Mouse (Mus musculus) layer of hippocampus, adult 18-20 months (tissue): ENCODE results near the gene Ergic1. TPM values are rescaled to one million over a fixed set of nuclear protein-coding genes. Genes with fewer than 3 reads are reported as not detected.

Source experiments
- DNase-seq, 2 experiments: peaks; one replicate each; pipeline ENCODE4 v3.0.0; 2022; ENCODE audit warnings: low spot score in 2 of 2
- long read RNA-seq: library from polyadenylated mRNA; stranded (forward); transcript quantifications from one replicate; pipeline ENCODE4 v2.0.0, GENCODE M21; 2021
- total RNA-seq, 2 experiments: library from RNA; stranded (reverse); gene quantifications; 2 replicates each; pipeline ENCODE4 v1.2.3; 2021

The Ergic1 gene
- 100 to 1,000 TPM; 120 to 129 TPM for total RNA-seq
- long read RNA-seq, transcript Ergic1-206 (10 exons, 2,754 nt) = major isoform, 31 of 44 reads
- long read RNA-seq, partial matches to known transcripts = 0 of 44 reads
- long read RNA-seq, other reads (novel, unspliced or antisense) = 13 of 44 reads

DNA sequence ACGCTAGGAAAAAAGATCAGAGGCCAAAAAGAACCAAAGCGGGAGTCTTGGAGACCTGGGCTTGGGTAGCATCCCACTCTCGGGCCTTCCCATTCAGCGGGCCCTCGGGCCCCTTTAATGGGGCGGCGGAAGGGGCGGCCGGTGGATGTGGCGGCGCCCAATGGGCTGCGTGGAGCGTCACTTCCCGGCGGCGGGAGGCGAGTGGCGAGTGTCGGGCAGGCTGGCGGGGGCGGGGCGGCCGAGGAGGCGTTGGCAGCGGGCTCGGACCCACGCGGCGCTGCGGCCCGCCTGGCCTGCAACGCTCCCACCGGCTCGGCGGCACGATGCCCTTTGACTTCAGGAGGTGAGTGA lies at the start of gene Ergic1:
Gene Ergic1 (plus strand): TSS at position 200 of the 351 bp plus-strand sequence.
- peak; percentile 88 to 91 for DNase-seq

DNA sequence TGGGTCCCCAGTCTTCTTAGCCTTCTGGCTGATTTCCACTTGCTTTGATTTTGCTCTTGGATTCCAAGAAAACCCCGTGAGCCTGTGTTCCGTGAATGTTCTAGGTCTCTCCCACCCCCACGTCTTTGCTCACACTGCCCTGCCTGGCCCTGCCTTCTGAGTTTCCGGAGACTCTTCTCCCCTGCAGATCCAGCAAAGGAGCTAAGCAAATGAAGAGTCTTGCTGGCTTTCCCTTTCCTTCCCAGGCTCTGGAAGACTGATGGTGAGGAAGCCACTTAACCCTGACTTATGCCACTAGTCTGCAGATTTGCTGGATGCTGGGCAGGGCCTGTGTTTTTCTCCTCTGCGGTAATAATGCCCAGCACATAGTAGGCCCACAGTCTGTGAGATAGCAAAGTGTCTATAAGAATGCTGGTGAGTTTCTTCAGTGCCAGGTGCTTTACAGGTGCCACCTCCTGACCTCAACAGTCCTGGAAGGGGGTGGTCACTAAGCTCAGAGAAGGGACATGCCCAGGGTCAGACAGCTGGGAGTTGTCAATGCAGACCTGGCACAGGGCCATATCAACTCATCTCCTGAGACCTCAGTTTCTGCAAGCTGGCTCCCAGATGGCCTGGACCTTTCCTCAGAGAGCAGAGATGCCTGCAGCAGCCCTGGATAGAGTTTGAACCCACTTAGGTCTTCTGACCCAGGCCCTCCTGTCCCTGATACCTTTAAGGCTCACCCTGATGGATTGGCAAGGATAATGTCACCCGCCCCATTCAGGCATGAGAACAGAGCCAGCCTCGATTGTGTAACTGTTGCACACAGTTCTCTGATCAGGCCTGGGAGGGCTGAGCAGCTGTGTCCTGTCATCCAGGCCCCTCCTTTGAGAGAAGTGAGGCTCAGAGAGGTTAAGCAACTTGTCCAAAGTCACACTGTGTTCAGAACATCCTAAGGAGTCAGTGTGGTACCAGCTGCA lies 49.2 kb upstream of the Ergic1 start:
- no peak for DNase-seq

DNA sequence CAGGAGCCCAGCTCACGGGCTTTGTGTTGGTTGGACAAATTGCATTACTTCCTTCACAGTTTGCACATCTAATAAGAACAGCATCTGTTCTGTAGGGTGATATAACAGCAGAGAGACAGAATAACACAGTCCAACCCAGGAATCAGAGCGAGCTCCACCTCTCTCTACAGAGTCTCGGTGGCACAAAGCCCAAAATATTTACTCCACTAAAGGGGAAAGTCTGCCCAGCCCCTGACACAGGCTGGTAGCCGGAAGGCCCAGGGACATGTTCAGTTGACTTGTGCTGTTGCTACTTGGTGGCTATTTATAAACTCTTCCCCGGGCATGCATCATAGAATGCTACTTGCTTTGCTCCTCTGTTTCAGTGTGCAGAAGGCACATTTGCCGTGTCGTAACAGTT lies 48.3 kb upstream of the Ergic1 start:
- DNase-seq = peak in 1 of 2 experiments; percentile 40

DNA sequence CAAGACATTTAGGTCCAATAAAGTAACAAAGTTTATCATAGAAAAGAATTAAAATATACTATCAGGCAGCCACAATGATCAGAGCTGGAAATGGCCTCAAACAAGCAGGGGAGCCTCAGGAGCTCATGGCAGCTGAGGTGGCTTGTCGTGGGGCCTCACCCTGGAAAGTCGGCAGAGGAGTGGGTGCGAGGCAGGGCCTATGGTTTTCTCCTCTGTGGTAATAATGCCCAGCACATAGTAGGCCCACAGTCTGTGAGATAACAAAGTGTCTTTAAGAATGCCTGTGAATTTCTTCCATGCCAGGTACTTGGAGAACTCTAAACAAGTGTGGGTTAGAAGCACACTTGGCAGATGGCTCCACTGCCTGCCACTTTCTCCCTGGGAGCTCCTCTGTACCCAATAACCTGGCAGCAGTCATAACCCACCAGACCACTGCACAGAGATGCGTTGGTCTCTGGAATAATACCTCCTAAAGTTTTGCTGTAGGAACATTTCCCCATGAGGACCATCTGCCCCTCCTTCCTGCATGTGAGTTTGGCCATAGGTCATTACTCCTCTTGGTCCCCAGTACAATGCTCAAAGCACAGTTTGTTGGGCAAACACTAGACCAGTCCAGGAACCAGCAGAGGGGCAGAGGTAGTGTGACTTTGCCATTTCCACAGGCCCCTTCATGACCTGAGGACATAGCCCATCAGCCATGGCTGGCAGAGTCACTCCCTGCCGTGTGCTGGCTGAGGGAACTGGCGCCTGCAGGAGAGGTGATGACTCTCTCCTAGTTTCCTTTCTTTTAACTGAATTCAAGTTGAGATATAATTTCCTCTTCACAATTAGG lies 47.6 kb upstream of the Ergic1 start:
- no peak for DNase-seq

DNA sequence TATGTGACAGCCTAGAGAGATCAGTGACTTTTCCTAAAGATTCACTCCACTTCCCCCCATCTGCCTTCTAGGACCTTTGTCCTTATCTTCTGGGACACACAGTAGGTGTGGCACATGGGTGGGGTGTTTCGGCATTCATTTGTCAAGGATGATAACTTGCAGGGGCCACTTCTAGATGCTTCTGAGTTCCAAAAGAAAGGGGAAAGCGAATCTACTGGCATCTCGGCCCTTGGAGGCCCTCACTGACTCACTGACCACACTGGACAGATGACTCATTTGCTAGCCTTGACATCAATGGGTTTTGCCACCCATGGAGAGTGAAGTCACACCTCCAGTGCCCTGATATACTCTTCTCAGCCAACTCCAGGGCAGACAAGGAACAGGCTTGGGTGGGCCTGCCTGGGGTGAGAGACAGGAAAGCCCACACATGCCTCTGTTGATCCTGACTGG lies 46.7 kb upstream of the Ergic1 start:
- DNase-seq = no peak

DNA sequence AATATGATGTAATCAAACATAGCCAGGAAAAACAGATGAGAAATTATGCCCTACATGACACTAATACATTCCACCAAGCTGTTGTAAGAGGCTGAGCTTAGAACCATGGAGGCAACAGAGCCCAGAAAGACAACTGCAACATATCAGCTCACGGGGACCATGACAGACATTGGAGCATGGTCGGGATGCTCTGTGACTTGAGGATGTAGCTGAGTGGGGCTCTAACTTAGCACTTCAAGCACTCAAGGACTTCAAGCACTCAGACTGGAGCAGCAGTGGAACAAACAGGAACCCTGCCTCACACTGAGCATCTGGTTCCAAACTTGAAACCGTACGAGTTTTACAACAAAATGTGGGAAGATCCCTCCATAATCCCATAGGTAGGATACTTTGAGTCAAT lies 45.6 kb upstream of the Ergic1 start:
- DNase-seq = no peak

DNA sequence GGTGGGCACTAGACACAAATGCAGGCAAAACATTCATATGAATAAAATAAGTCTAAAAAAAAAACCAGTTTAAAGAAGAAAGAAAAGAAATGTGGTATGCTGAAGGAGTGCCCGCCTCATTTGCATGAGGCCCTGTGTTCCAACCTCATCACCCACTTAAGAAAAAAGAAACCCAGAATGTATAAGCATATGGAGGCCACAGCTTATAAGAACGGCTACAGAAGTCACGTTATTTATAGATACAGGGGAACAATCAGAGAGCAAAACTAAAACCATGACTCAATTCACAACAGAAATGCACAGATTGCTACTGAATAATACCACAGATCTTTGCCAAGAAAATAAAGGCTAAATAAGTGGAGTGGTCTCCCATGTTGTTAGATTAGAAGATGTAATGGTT lies 43.0 kb upstream of the Ergic1 start:
- no peak for DNase-seq

DNA sequence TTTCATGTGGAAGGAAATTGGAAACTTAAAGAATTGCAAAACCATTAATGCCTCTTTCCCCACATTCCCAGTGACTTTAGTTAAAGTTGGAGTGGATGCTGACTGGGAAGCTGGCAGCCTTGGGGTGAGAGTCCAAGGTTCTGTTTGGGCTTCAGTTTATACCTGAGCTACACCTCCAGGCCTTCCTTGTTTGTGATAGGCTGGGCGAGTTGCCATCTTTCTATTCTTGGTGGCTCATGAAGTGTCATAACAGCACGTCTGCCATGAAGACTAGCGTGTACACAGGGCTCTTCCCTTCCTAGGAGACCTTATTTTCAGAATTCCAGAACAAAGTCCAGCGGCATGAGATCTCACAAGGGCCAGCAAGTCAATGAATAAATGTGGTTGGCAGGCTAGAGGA lies 38.6 kb upstream of the Ergic1 start:
- no peak for DNase-seq

DNA sequence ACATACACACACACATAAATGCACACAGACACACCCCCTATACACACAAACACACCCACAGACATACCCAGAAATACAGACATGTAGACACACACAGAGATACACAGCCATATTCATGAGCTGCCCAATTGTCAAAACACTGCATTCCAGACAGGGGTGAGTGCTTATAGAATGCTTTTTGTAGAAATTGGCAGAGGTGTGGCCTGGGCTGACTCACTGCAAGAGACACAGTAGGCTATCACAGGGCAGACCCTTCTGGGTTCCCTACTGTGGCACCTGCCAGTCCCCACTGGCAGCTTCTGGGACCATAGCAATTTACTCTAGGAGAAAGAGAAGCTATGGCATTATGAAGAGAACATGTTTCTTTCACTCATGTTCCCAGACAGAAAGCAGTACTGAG lies 37.0 kb upstream of the Ergic1 start:
- DNase-seq = no peak

DNA sequence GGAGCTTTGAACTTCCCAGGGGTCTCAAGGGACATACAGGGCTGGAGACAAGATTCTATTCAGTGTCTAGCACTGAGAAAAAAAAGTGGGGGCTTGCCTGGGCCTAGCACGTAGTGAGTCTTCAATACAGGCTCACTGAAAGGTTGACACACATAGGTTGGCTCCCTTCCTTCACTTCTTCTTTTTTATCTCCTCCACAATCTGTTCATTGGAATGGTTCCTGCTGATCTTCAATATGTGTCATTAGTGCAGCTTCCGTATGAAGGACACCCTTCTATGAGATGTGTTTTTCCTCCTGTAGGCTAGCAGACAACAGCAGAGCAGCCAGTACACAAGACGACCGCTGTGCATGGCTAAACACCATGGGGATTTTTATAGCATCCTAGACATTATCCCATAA lies 36.5 kb upstream of the Ergic1 start:
- DNase-seq = no peak

DNA sequence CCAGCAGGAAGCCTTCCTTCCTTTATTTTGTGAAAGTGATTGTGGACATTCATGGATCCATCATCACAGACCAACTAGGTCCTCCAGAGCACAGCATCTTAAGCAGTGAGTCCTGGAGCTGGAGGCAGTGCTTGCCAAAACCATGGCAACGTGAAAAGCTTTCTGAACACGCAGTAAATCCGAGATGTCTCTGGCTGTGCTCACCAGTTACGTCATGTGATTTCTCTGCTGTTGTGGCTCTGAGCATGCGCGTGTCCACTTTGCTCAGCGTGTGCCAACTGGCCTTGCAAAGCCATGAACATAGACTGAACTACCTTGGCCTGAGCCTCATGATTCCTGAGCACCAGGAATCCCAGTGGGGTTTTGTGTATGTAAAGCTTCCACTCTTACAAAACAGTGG lies 36.0 kb upstream of the Ergic1 start:
- DNase-seq = peak; percentile 43 to 62

DNA sequence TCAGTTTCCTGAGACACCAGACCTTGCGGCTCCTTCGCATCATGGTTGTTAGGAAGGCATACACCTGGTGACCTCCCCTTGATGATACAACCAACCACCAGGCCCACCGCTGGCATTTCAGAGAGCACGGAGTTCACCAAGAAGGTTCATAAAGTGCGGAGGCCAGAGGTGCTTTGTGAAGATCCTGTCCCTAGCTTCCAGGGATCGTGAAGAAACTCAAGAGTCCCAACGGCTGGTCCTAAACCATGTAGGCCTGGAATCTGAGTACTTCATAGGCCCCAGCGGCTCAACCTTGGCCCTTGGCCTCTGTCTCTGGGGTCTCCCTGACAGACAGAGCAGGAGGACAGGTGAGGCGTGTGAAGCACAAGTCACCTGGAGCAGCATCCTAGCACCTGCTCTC lies 34.0 kb upstream of the Ergic1 start:
- DNase-seq = no peak

DNA sequence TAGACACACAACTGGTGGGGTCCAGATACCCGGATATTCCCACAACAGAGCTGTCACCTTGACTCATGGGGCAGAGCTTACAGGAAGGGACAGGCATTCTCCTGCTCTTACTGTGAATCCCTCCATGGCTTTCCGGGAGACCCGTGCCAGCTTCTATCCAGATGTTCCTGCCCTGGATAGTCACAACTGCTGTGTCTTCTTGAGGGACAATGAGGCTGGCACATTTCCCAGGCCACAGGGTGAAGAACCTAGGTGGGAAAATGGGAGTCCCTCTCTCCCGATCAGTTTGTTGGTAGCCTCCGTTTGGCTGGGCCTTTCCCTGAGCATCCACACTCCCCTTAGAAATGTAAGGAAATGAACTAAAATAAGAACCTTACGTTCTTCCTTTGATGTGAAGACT lies 32.5 kb upstream of the Ergic1 start:
- no peak for DNase-seq

DNA sequence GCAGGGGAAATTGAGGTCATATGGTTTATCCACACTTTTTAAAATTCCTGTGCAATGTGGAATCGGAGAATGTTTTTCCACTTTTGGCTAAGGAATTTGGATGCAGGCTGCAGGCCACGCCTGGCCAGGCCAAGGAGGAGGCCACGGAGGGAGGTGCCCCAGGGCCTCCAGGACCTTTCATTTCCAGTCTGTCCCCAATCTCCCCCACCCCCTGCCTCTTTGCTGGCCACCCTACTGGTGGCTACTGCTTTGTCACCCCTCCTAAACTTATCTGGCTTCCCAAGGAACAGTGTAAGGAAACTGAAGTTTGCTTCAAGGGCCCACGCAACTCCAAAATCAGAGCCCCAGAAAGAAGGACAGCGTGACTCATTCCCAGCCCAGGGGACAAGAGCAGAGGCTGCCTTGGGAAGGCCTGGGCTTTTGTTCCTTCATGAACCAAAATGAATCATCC lies 31.5 kb upstream of the Ergic1 start:
- no peak for DNase-seq

DNA sequence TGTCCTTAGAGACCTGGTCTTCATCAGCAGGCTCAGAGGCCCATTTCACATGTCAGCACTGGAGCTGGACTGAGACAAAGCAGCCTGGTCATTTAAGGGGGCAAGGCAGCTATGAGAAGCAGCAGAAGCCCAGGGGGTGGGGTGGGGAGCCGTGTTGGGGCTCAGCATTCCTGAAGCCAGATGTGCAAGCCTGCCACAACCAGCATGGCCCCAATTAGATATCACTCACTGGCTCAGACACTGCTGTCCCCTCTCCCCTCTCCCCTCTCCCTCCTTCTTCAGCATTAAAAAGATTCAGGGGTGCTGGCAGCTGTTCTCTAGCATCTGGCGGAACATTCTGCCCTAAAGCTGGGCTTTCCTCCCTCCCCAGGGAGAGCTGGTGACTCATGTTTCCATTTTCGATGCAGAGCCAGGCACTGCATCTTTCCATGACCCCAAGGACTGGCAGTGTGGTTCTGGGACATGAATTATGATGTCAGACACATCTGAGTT lies 30.7 kb upstream of the Ergic1 start:
- DNase-seq = no peak

DNA sequence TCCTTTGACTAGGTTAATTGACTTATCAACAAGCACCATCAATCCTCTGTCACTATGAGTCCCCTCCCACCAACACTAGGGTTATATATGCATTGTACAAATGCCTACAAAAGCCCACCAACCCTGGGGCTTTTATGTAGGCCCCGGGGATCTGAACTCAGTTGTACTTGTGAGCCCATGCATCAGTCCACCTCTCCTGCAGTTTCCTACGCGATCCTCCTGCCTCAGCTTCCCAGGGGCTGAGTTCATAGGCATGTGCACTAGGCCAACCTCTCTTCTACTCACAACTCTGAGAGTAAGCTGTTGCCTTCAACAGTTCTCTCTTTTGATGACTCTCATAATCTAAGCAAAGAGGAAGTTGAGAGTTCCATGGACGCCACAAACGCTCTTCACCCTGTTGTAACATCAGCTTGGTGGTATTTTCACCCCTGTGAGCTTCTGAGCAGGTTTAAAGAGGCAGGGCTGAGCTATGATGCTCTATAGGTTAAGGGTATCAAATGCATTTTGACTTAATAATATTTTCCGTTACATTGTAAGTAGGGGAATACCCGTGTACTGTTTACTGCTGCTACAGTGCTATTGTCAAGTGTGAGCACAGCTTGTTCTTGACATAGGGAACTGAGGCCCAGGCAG lies 29.8 kb upstream of the Ergic1 start:
- no peak for DNase-seq

DNA sequence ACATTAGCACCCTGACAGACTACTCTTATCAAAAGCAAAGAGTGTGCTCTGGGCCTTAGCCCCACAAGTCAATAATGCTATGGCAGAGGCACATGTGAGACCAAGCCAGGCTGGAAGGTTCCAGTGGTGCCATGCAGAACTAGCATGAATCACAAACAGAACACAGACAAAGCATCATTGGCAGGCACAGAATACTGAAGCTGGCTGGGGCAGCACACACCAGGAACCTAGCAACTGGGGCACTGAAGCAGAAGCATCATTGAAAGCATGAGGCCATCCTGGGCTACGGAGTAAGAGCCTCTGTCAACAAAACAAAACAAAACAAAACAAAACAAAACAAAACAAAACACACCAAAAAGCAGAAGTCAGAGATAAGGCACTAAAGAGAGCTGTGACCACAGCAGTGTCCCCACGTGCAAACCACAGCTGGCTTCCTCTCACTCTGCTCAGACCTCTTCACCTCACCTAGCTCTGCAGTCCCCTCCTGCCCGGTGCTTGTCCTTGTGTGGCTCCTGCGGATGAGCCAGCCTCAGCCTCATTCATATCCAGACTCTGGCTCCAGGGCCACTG lies 28.7 kb upstream of the Ergic1 start:
- no peak for DNase-seq

DNA sequence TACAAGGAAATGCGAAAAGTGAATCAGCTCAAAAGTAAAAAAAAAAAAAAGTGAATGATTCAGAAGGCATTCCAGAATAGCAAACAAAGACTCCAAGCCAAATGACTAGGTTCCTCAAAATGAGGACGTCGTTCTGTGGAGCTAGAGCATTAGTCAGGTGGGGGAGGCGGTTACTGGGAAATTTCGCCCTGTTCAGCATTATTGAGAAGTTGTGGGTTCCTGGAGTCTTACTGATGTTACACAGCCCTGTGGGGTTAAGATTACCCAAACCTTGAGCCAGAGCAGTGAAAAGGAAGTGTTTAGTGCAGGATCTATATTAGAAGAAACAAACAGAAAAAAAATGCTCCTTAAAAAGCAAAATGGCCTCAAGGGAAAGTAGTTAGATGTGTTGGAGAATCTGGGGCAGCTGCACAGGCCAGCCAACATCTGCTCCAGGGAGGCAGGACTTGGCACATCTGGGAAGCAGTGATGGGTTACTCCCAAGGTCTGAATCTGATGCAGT lies 27.4 kb upstream of the Ergic1 start:
- DNase-seq = no peak

DNA sequence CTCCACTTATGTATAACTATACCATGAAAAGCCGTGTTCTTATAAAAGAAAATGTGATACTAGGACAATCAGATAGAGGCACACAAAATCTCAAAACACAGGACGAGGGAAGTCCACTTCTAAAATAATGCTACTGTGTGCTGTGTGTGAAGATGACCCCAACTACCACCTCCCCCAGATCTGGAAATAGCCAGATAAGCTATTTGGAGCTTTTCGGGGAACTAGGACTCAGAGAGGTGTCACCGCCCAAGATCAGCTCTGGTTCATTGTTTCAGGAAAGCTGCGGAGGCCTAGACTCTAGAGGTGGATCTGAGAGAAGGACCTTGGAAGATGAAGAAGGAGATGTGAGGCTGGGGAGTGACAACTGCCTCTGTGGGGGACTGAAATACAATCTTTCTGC lies 26.6 kb upstream of the Ergic1 start:
- no peak for DNase-seq

DNA sequence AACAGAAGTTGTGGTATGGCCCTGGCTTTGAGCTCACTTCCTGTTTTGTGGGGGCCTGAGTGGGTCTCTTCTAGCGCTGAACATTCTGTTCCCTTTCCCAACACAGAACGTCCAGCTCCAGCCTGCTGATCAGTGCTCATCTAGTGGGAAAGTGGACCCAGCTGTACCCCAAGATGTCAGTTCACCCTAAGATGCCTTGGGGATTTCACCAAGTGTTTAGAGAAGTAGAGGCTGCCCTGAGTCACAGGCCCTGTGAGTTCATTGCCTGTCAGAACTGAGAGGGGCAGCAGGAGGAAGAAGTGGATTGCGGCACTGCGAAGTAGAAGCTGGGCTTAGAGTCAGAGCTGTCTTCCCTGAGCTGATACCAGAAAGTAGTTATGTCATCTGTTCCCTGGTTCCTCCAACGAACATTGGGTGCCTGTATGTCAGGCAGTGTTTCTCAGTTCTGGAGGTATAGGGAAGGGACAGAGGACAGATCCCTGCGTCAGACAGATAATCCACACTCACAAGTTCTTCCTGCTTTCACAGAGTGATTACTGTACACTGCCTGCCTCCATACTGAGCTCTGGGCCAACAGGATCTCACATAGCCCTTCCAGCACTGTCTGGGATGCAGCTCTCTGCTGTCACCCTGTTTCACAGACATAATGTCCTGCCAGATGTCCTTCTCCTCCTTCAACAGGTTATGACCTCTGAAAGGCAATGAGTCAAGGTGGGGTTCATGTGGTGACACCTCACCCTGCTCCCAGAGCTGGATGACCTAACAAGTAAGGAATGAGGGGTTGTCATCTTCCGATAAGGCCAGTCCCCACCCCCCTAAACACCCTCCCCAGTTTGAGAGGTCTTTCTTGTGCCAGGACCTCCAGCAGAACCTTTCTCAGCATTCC lies 25.8 kb upstream of the Ergic1 start:
- no peak for DNase-seq
